Mouse (Mus musculus) forebrain, embryonic 16.5 days (tissue): Measurements from ENCODE around the gene Mapk14. TPM values are rescaled to one million over a fixed set of nuclear protein-coding genes. Genes with fewer than 3 reads are reported as not detected.
"Not testable (repeated sequence)": the region's sequence is repeated elsewhere in the genome, so short reads cannot be mapped to it uniquely, and the experiment has no call there.

Source experiments
- ATAC-seq: fragments of 200-750 bp; cut with Nextera tagmentation; 2 replicates; pipeline ENCODE4 v1.8.0; 2017; ENCODE audit warnings: mild to moderate bottlenecking, moderate library complexity
- H3K27ac ChIP-seq: fragments of 300-500 bp; sonication (generic); 2 replicates; pipeline ENCODE4 v1.5.1; 2014; ENCODE audit warnings: low read length, control low read depth
- H3K27me3 ChIP-seq: fragments of 300-500 bp; sonication (generic); replicated peaks from 2 replicates; pipeline ENCODE4 v1.6.1; 2014; ENCODE audit warnings: low read length; ENCODE audit not compliant: control insufficient read depth, insufficient read depth
- H3K36me3 ChIP-seq: fragments of 300-500 bp; sonication (generic); 2 replicates; pipeline ENCODE4 v1.6.1; 2014; ENCODE audit not compliant: control insufficient read depth, insufficient read depth
- H3K4me1 ChIP-seq: fragments of 300-500 bp; sonication (generic); replicated peaks from 2 replicates; pipeline ENCODE4 v1.6.1; 2014; ENCODE audit warnings: low read length; ENCODE audit not compliant: control insufficient read depth, insufficient read depth
- H3K4me2 ChIP-seq: fragments of 300-500 bp; sonication (generic); 2 replicates; pipeline ENCODE4 v1.6.1; 2014; ENCODE audit warnings: mild to moderate bottlenecking, low read length, control low read depth
- H3K4me3 ChIP-seq: fragments of 300-500 bp; sonication (generic); replicated peaks from 2 replicates; pipeline ENCODE4 v1.5.1; 2014; ENCODE audit warnings: mild to moderate bottlenecking, low read length, control low read depth
- H3K9ac ChIP-seq: fragments of 300-500 bp; sonication (generic); replicated peaks from 2 replicates; pipeline ENCODE4 v1.6.1; 2014; ENCODE audit warnings: low read depth, low read length, control low read depth
- H3K9me3 ChIP-seq: fragments of 300-500 bp; sonication (generic); 2 replicates; pipeline ENCODE4 v1.6.1; 2016; ENCODE audit warnings: low read length; ENCODE audit not compliant: control insufficient read depth
- WGBS: fragments of 180-500 bp; shearing (Covaris S2); extraction: QIAGEN DNeasy Blood & Tissue Kit; methylation state at CpG from one replicate; pipeline ENCODE4 v1.1.7; 2014; 5-methylcytosine and 5-hydroxymethylcytosine counted together
- polyA plus RNA-seq: library from polyadenylated mRNA; unstranded; fragments of >200 nt; fragmentation: Nextera tagmentation; extraction: Ambion mirVana; gene quantifications from 2 replicates; pipeline ENCODE4 v1.2.1, GENCODE M21; 2015

Gene Mapk14
- polyA plus RNA-seq, 1 experiment from 2014 or later, result 27.2 TPM

DNA sequence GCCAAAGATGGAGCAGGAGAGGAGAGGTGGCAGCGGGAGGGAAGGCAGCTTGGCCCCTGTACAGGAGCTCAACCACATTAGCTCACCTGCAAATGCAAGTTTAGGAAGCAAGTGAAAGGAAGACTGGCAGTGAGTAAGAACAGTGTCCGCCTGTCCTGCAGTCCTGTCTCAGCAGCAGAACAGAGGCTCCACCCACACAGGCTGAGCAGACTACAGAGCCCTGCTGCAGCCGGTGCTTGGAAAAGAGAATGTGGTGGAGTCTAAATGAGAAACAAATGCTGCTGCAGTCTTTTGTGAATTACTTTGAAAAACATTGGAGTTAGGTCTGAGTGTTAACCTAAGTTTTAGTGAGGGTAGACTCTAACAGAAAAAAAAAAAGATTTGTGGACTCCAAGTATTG, 26.4 kb downstream of the Mapk14 start:
- H3K4me2 ChIP-seq, result no peak overlapping the region

DNA sequence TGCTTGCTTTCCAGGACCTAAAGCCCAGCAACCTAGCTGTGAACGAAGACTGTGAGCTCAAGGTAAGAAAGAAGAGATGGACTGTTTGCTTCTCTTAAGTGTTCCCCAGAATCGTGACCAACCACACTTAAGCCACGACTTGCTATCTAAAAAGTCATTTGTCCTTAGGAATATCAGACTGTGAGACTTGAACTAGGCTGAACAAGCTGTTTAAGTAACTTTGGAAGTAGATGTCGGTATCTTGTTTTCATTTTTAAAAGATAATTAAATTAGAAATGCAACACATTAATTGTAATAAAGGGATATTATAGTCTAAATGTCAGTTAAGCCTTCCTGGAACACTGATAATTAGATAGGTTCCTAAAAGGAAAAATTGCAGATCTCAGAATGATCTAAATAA, 34.7 kb downstream of the Mapk14 start, which contains the start of gene AC170998.1:
TSS of gene AC170998.1 (plus strand) at position 301 of the 400 bp plus-strand sequence.
- Histone ChIP-seq H3K4me1 (no peaks in the 10 kb centered on the region), H3K4me2 (no peak within 1 kb of the TSS), H3K27ac (no peak within 1 kb of the TSS), H3K9me3 (no peaks in the 10 kb centered on the region), H3K36me3 (peaks cover 21% of the 10 kb centered on the region; the same call in 1 of the 2 replicates), H3K9ac (no peak within 1 kb of the TSS), H3K4me3 (no peak within 1 kb of the TSS), H3K27me3 (no peaks in the 10 kb centered on the region)
- whole genome bisulfite sequencing, result 93% methylated on average over 4 of the region's 4 CpGs
- ATAC-seq, result no peak

More for the DNA sequence above, 26.4 kb downstream of the Mapk14 start:
- no peak for ATAC-seq
- Histone ChIP-seq H3K9ac (no peak overlapping the region), H3K27ac (no peak overlapping the region), H3K27me3 (no peaks in the 10 kb centered on the region), H3K4me3 (no peak overlapping the region), H3K4me1 (no peaks in the 10 kb centered on the region), H3K36me3 (peaks cover 11% of the 10 kb centered on the region), H3K9me3 (no peaks in the 10 kb centered on the region)
- WGBS, result 66% methylated on average over 3 of the region's 3 CpGs

DNA sequence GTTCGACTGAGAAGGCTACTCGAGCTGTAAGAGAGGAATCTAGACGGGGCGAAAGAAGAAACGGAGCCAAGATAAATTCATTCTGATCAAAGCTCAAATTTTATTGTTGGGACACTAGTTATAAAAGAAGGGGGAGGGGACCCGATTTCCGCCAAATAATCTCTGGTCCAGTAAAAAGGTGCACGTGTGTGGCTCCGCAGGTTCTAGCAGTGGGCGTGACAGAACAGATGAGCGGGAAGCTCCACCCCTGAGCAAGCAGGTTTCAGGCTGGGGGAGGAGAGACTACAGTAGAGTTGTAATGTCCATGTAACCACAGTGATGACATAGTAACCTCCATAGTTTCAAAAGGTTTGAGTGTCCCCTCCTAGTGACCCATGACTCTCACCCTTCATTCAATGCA, 36.4 kb downstream of the Mapk14 start:
- not testable (repeated sequence) for H3K27me3 ChIP-seq, ATAC-seq, H3K4me3 ChIP-seq, H3K4me2 ChIP-seq, H3K9me3 ChIP-seq, H3K4me1 ChIP-seq, H3K9ac ChIP-seq, H3K27ac ChIP-seq
- 91% methylated on average over 11 of the region's 11 CpGs for WGBS
- H3K36me3 ChIP-seq, result peaks cover 21% of the 10 kb centered on the region; the same call in 1 of the 2 replicates

DNA sequence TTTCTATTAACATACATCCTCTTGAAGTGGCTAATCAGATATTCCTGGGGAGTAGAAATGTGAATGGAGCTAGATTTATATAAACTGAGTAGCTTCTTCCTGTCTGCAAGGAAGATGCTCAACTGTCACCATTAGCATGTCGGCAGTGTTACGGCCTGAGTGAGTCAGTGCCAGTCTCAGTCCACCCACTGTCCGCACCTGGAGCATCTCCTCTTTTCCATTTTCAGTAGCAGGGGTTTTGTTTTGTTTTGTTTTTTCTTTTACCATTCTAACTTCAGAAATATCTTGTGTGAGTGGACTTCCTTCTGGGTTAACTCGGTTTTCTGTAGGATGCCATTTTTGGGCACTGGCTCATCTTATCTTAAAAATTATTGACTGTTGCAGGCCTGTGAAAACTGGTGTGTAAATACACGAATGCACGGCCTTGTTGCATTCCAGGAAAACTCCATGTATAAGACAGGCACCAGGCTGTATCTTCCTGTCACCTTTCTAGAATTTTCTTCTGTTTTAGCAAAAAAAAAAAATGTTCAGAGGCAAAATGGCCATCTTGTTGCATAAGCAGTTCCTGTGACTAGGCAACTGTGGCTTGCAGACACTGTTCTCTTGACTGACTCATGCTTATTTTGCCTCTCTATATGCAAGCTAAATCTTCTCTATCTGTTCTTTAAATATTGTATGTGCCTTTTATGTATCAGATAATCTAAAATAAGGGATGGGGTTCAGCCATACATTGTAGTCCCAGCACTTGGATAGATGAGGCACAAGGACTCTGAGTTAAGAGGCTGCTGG, 44.4 kb downstream of the Mapk14 start:
- Histone ChIP-seq H3K4me1 (no peaks in the 10 kb centered on the region), H3K9me3 (no peaks in the 10 kb centered on the region), H3K27ac (no peak overlapping the region), H3K4me3 (no peak overlapping the region), H3K27me3 (no peaks in the 10 kb centered on the region), H3K36me3 (peaks cover 7% of the 10 kb centered on the region; the same call in 1 of the 2 replicates), H3K9ac (no peak overlapping the region), H3K4me2 (no peak overlapping the region)
- ATAC-seq, result no peak
- 95% methylated on average over 6 of the region's 6 CpGs for WGBS

DNA sequence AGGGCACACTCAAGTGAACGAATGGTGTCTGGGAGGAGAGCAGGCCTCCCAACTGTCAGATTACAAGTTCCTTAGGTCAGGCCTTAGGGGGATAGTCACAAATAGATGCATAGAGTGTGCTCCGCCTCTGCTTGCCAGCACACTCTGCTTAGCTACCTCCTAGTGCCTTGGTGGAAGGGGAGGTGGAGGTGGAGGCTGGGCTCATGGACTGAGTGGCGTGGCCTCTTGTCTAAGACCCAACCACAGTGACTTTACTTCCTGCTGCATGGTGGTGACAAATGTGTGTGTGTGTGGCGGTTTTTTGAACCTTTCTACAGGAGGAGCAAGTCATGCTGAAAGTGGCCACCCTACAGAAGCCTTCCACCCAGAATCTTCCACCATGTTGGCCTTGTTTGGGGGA, 45.4 kb downstream of the Mapk14 start:
- WGBS, result 91% methylated on average over 4 of the region's 4 CpGs
- Histone ChIP-seq H3K9me3 (no peaks in the 10 kb centered on the region), H3K4me1 (no peaks in the 10 kb centered on the region), H3K9ac (no peak overlapping the region), H3K27ac (no peak overlapping the region), H3K27me3 (no peaks in the 10 kb centered on the region), H3K36me3 (peaks cover 3% of the 10 kb centered on the region; the same call in 1 of the 2 replicates), H3K4me3 (no peak overlapping the region), H3K4me2 (no peak overlapping the region)
- ATAC-seq, result no peak

DNA sequence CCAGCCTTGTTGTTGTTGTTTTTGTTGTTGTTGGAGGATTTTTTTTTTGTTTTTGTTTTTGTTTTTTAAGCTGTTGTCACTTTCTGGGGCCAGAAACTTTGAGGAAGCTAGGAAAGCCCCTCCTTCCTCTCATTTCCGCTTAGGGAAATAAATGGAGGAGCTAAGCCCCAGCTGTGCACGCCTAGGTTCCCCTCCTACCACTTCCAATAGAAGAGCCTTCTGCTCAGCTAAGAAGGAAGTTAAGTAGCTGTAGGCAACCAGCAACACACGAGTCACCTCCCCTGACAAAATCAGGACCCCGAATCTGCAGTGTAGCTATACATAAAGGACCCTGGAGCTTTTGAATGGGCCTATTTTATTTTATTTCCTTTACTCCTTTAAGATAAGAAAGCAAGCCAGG, 46.8 kb downstream of the Mapk14 start:
- H3K4me2 ChIP-seq, result no peak overlapping the region
- H3K27me3 ChIP-seq, result no peaks in the 10 kb centered on the region
- no peak for ATAC-seq
- H3K4me1 ChIP-seq, result no peaks in the 10 kb centered on the region
- WGBS, result 79% methylated on average over 4 of the region's 4 CpGs
- no peaks in the 10 kb centered on the region for H3K9me3 ChIP-seq
- H3K27ac ChIP-seq, result no peak overlapping the region
- H3K36me3 ChIP-seq, result peaks cover 9% of the 10 kb centered on the region; the same call in 1 of the 2 replicates
- no peak overlapping the region for H3K9ac ChIP-seq
- no peak overlapping the region for H3K4me3 ChIP-seq

DNA sequence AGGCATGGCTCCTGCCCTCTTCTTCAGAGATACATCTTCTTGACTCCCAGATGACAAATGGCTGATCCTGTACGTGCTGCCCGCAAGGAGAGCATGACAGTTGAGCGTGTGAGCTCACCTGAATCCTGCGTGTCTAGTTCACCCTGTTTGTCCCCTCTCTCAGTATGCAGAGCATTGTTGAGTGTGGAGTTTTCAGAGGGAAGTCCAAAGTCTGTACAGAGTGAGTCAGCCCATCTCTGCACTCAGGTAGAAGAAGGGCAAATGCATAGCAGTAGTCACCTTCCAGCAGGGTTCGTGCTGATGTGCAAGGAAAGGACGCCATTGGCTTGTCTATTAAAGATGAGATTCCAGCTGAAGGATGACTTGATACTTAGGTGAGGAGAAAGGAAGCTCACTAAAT, 48.1 kb downstream of the Mapk14 start:
- H3K27ac ChIP-seq, result no peak overlapping the region
- ATAC-seq, result no peak
- H3K27me3 ChIP-seq, result no peaks in the 10 kb centered on the region
- H3K9me3 ChIP-seq, result no peaks in the 10 kb centered on the region
- H3K4me3 ChIP-seq, result no peak overlapping the region
- WGBS, result 92% methylated on average over 6 of the region's 6 CpGs
- H3K4me1 ChIP-seq, result no peaks in the 10 kb centered on the region
- H3K4me2 ChIP-seq, result no peak overlapping the region
- no peak overlapping the region for H3K9ac ChIP-seq
- H3K36me3 ChIP-seq, result peaks cover 18% of the 10 kb centered on the region

DNA sequence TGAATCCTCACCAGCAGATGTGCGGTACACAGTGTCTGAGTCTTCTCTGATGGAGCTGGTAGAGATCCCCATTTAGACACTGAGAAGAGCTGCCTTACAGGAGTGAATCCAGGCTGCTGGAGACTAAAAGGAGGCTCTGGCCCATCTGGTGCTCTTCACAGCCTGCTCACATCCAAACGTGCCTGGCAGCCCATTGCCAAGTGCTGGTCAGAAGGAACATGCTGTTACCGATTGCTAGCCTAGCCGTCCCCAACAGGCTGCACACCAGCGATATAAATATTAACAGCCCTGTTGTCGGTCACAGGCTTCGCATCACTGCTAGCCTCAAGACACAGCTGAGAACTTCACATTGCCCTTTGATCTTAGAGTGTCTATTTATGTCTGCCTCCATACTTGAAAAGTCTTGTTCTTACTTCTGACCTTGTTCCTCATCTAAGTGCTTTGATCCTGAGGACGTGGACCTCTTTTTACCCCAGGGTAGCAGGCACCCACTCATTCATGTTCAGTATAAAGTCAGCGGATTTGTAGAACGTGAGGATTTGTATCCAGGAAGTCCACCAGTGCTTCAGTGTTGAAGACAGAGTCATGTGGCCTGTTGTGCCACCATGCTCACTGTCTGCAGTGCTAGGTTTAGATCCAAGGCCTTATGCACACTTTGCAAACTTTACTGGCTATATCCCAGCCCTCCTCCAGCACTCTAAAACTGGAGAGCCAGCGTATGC, 52.2 kb downstream of the Mapk14 start:
- H3K36me3 ChIP-seq, result peaks cover 24% of the 10 kb centered on the region
- H3K4me1 ChIP-seq, result no peaks in the 10 kb centered on the region
- no peak overlapping the region for H3K9ac ChIP-seq
- H3K4me2 ChIP-seq, result no peak overlapping the region
- H3K27ac ChIP-seq, result no peak overlapping the region
- H3K9me3 ChIP-seq, result no peaks in the 10 kb centered on the region
- no peaks in the 10 kb centered on the region for H3K27me3 ChIP-seq
- 94% methylated on average over 11 of the region's 11 CpGs for WGBS
- H3K4me3 ChIP-seq, result no peak overlapping the region
- ATAC-seq, result no peak

DNA sequence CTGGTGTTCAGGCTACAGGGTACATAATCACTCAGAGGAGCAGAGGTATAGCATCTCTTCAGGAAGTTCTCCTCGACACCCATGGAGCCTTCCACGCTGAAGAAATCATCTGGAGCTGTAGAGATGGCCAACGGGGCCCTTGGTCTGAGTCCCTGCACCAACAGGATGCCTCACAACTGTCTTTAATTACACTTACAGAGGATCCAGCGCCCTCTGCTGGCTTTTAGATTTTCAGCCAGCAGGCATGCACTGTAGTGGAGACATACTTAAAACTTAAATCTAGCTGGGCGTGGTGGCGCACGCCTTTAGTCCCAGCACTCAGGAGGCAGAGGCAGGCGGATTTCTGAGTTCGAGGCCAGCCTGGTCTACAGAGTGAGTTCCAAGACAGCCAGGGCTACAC, 52.8 kb downstream of the Mapk14 start:
- no peak for ATAC-seq
- H3K27ac ChIP-seq, result no peak overlapping the region
- H3K9ac ChIP-seq, result no peak overlapping the region
- WGBS, result 89% methylated on average over 9 of the region's 9 CpGs
- no peaks in the 10 kb centered on the region for H3K9me3 ChIP-seq
- no peak overlapping the region for H3K4me2 ChIP-seq
- no peak overlapping the region for H3K4me3 ChIP-seq
- H3K4me1 ChIP-seq, result no peaks in the 10 kb centered on the region
- H3K36me3 ChIP-seq, result peaks cover 24% of the 10 kb centered on the region
- H3K27me3 ChIP-seq, result no peaks in the 10 kb centered on the region
